Mouse (Mus musculus) intestine, postnatal 0 days (tissue): ENCODE data around the gene Kcng1. TPM values are rescaled to one million over a fixed set of nuclear protein-coding genes. Genes with fewer than 3 reads are reported as not detected.

ENCODE experiments used
- ATAC-seq: fragments of 200-750 bp; cut with Nextera tagmentation; 2 replicates; pipeline ENCODE4 v1.8.0; 2017; ENCODE audit warnings: mild to moderate bottlenecking, moderate TSS enrichment, moderate library complexity
- H3K27ac ChIP-seq: fragments of 300-500 bp; sonication (generic); 2 replicates; pipeline ENCODE4 v1.5.1; 2014; ENCODE audit warnings: mild to moderate bottlenecking, low read depth, low read length, moderate library complexity
- H3K27me3 ChIP-seq: fragments of 300-500 bp; sonication (generic); replicated peaks from 2 replicates; pipeline ENCODE4 v1.6.1; 2014; ENCODE audit warnings: low read length, mixed read lengths; ENCODE audit not compliant: control insufficient read depth, insufficient read depth
- H3K36me3 ChIP-seq: fragments of 300-500 bp; sonication (generic); 2 replicates; pipeline ENCODE4 v1.6.1; 2014; ENCODE audit warnings: mild to moderate bottlenecking, moderate library complexity; ENCODE audit not compliant: control insufficient read depth, insufficient read depth
- H3K4me1 ChIP-seq: fragments of 300-500 bp; sonication (generic); replicated peaks from 2 replicates; pipeline ENCODE4 v1.6.1; 2014; ENCODE audit warnings: antibody characterized with exemption, low read length, mixed read lengths; ENCODE audit not compliant: control insufficient read depth, insufficient read depth
- H3K4me2 ChIP-seq: fragments of 300-500 bp; sonication (generic); replicated peaks from 2 replicates; pipeline ENCODE4 v1.6.1; 2014; ENCODE audit warnings: low read depth, mild to moderate bottlenecking, moderate library complexity
- H3K4me3 ChIP-seq: fragments of 300-500 bp; sonication (generic); 2 replicates; pipeline ENCODE4 v1.5.1; 2014; ENCODE audit warnings: low read depth, low read length
- H3K9ac ChIP-seq: fragments of 300-500 bp; sonication (generic); 2 replicates; pipeline ENCODE4 v1.6.1; 2014; ENCODE audit warnings: mild to moderate bottlenecking, low read depth, low read length
- H3K9me3 ChIP-seq: fragments of 300-500 bp; sonication (generic); 2 replicates; pipeline ENCODE4 v1.6.1; 2016; ENCODE audit warnings: mixed run types; ENCODE audit not compliant: control insufficient read depth
- CTCF ChIP-seq: sonication (generic); IDR thresholded peaks from 2 replicates; pipeline ENCODE4 v1.5.1; 2016; ENCODE audit warnings: low read depth, mild to moderate bottlenecking, control low read depth, antibody characterized with exemption, moderate library complexity
- WGBS: fragments of 180-500 bp; shearing (Covaris S2); extraction: QIAGEN DNeasy Blood & Tissue Kit; methylation state at CpG from one replicate; pipeline ENCODE4 v1.1.7; 2014; 5-methylcytosine and 5-hydroxymethylcytosine counted together
- polyA plus RNA-seq: library from polyadenylated mRNA; unstranded; fragments of >200 nt; fragmentation: Nextera tagmentation; extraction: Ambion mirVana; gene quantifications from 2 replicates; pipeline ENCODE4 v1.2.1, GENCODE M21; 2015

Gene Kcng1
- polyA plus RNA-seq, 1 experiment from 2014 or later: 1.8 TPM

GRCm38 (mm10) chr2:168230026-168230728 lies 51.4 kb downstream of the Kcng1 start, which contains the start of the genes Gm20716, Dpm1 and Mocs3:
Gene Gm20716 (minus strand): TSS chr2:168230364.
Gene Dpm1 (minus strand): TSS chr2:168230591.
Gene Mocs3 (plus strand): TSS chr2:168230622.
- H3K9me3 ChIP-seq: no peaks in the 10 kb centered on the region
- TF ChIP-seq CTCF: no peak
- peaks cover 20% of the 10 kb centered on the region; the same call in 1 of the 2 replicates for H3K4me1 ChIP-seq
- peaks cover 23% of the 10 kb centered on the region for H3K36me3 ChIP-seq
- peak within 1 kb of the TSS; percentile 98 for H3K4me2 ChIP-seq
- H3K4me3 ChIP-seq: peak within 1 kb of the TSS; percentile 98
- H3K9ac ChIP-seq: peak within 1 kb of the TSS; percentile 93
- peak within 1 kb of the TSS; percentile 80 for H3K27ac ChIP-seq
- no peaks in the 10 kb centered on the region for H3K27me3 ChIP-seq
- under 1% methylated on average over 73 of the region's 73 CpGs for WGBS
- peak; percentile 80 for ATAC-seq

DNA sequence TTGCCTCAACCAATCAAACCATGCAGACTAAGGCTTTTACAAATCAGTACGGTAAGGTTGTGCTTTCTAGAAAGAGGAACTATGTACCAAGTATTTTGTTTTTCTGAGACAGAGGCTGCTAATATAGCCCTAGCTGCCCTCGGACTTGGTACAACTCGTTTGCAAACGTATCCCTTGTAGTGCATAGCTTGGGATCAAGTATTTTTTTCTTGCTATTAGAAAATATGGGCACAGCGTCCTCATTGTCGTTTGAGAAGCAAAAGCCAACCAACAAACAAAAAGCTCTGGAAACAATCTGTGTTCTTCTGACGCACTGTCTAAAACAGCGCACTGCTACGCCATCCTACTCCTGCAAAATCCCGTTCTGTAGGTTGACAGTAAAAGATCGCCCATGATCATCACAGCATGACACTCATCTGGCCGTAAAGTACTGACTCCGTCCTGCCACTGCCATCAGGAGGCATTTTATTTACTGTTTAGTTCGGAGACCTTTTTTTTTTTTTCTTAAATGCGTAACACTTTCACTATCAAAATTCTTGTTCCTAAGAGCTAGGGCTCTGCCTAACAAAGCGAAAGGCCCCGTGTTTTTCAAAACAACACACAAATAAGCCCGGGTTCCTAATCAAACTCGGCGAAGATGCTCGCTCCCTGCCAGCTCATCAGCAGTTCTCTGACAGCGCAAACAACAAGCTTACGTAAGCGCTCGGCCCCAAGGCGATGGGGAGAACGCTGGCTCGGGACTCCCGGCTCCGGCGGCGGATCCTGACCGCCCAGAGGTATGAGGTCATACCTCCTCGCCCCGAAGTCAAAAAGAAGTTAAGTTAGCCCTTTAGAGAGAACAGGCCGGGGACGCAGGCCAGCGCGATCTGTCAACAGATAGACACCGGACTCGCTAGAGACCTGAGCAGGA lies 52.2 kb downstream of the Kcng1 start:
- H3K27ac ChIP-seq: peak overlapping the region; percentile 80
- no peaks in the 10 kb centered on the region for H3K9me3 ChIP-seq
- H3K27me3 ChIP-seq: no peaks in the 10 kb centered on the region
- 15% methylated on average over 41 of the region's 41 CpGs for WGBS
- ATAC-seq: peak; percentile 20
- H3K9ac ChIP-seq: peak overlapping the region; percentile 93
- peaks cover 20% of the 10 kb centered on the region; the same call in 1 of the 2 replicates for H3K4me1 ChIP-seq
- peaks cover 31% of the 10 kb centered on the region for H3K36me3 ChIP-seq
- TF ChIP-seq CTCF: no peak
- H3K4me3 ChIP-seq: peak overlapping the region; percentile 98
- H3K4me2 ChIP-seq: peak overlapping the region; percentile 98

- no peaks in the 10 kb centered on the region for H3K27me3 ChIP-seq
- H3K36me3 ChIP-seq: peaks cover 71% of the 10 kb centered on the region
- H3K9me3 ChIP-seq: no peaks in the 10 kb centered on the region
- no peak overlapping the region for H3K4me3 ChIP-seq
- H3K4me2 ChIP-seq: no peak overlapping the region
- TF ChIP-seq CTCF: no peak
- ATAC-seq: no peak
- H3K27ac ChIP-seq: no peak overlapping the region
- 91% methylated on average over 6 of the region's 6 CpGs for WGBS
- H3K9ac ChIP-seq: no peak overlapping the region
- peaks cover 2% of the 10 kb centered on the region; the same call in 1 of the 2 replicates for H3K4me1 ChIP-seq
These were observed 58.2 kb downstream of the Kcng1 start for GRCm38 (mm10) chr2:168223326-168223725.

DNA sequence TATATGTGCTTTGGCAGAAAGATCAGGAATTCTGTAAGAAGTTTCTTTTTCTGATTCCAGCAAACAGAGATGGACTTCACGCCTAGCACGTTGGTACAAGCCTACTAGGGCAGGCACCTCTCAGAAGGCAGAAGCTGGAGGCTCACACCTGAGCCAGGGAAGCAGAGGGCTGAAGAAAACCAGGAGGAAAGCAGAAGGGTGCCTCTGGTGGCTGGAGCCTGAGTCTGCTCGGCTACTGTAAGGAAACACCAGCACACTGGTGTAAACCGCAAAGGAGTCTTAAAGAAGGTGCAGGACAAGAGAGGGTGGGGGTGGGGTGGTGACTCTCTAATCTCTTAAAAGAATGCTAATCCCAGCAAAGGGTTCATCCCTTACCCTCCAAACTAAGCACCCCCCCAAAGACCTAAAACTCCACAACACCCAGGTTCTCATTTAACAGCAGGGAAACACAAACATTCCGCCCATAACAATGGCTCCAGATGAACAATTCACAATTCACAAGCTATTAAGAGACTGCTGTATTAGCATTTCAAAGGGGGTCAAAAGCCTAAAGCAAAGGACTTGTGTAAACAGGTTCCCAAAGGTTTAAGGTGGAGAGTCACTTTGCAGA lies 67.6 kb downstream of the Kcng1 start:
- TF ChIP-seq CTCF: peak; percentile 55
- H3K36me3 ChIP-seq: peaks cover 76% of the 10 kb centered on the region
- no peaks in the 10 kb centered on the region for H3K4me1 ChIP-seq
- ATAC-seq: no peak
- H3K4me2 ChIP-seq: no peak overlapping the region
- H3K9ac ChIP-seq: no peak overlapping the region
- WGBS: 49% methylated on average over 5 of the region's 5 CpGs
- no peak overlapping the region for H3K4me3 ChIP-seq
- H3K27me3 ChIP-seq: no peaks in the 10 kb centered on the region
- H3K27ac ChIP-seq: no peak overlapping the region
- no peaks in the 10 kb centered on the region for H3K9me3 ChIP-seq

Other genes with a start within 250 kb of the Kcng1 start
- 13.8 and 17.3 TPM in 2 replicates for gene Pard6b, start 200.7 kb downstream of the Kcng1 start, polyA plus RNA-seq
- gene Adnp, start 74.6 kb downstream of the Kcng1 start, polyA plus RNA-seq: 5.4 and 6.5 TPM in 2 replicates
- 4.8 and 5.2 TPM in 2 replicates for gene Gm20716, start 51.4 kb downstream of the Kcng1 start, polyA plus RNA-seq
- gene Dpm1, start 51.1 kb downstream of the Kcng1 start, polyA plus RNA-seq: 130 and 131 TPM in 2 replicates
- gene Mocs3, start 51.1 kb downstream of the Kcng1 start, polyA plus RNA-seq: 6.6 and 7.3 TPM in 2 replicates